Mouse (Mus musculus) megakaryocyte, embryonic 14.5 days (primary cell): Measurements from ENCODE around the gene Spock3.

Experiments used
- FLI1 ChIP-seq: IDR thresholded peaks from 2 replicates; pipeline ENCODE4 v1.6.1; 2012; ENCODE audit warnings: low read length, inconsistent platforms, mixed read lengths
- GATA1 ChIP-seq: IDR thresholded peaks from 3 replicates; pipeline ENCODE4 v1.6.1; 2012; ENCODE audit warnings: mixed read lengths, low read length, inconsistent platforms, borderline replicate concordance

GRCm38 (mm10) chr8:63397659-63398058, 446.9 kb downstream of the Spock3 start:
- TF ChIP-seq GATA1 (no peak), FLI1 (no peak)
